ENCODE assay signal across 19 mouse cellular contexts in the genomic region with DNA sequence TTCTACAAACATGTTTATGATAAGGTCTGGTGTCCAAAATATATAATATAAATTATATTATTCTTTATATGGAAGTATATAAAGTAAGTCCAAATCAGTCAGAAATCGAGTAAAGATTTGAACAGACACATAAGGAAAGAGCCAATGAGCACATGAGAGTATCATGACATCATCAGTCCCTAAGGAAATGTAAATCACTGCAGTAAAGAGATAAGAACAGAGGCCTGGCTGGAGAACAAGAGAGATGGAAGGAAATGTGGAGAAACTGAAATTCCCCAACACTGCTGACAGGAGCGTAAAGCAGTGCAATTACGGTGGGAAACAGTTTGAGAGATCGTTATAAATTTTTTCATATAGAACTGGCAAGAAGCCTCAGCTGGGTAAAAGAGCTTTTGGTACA.
A peak's percentile ranks its signal among the peaks of the same experiment; 100 is the strongest.
DNase-seq lines count a peak whose midpoint lies in the region; ATAC-seq and TF ChIP-seq lines count a peak whose summit lies in the region.
"Had no signal": no experiment of that assay in that cellular context is flagged by ENCODE, and none has a peak within 500 bp of the region (broad histone marks: within the 10 kb centered on the region; RNA-seq: fewer than 3 reads in every experiment).

No protein-coding gene starts in this region.

- no peak for TF ChIP-seq EP300 in heart, postnatal 0 days (IDR thresholded peaks at IDR 0.05; ENCODE audit: low read depth)

- H3K27ac ChIP-seq in heart, postnatal 0 days (ENCODE audit: low read depth) = no peak overlapping the region
- H3K27ac ChIP-seq in heart, embryonic 10.5 days = no peak overlapping the region
- no peak overlapping the region for H3K27ac ChIP-seq in limb, embryonic 14.5 days (replicated peaks; ENCODE audit: low read depth, low read length)
- H3K27ac ChIP-seq in limb, embryonic 10.5 days = no peak overlapping the region
- H3K27ac ChIP-seq: forebrain, embryonic 12.5 days; heart, embryonic 15.5 days; hindbrain, embryonic 10.5 days; neural tube, embryonic 13.5 days; stomach, embryonic 15.5 days had no signal

- no peaks in the 10 kb centered on the region for H3K36me3 ChIP-seq in heart, postnatal 0 days (replicated peaks; ENCODE audit: control insufficient read depth, insufficient read depth, low read length)
- no peaks in the 10 kb centered on the region for H3K36me3 ChIP-seq in heart, embryonic 10.5 days
- H3K36me3 ChIP-seq in limb, embryonic 14.5 days (ENCODE audit: control insufficient read depth, insufficient read depth, low read length) = no peaks in the 10 kb centered on the region
- no peaks in the 10 kb centered on the region for H3K36me3 ChIP-seq in limb, embryonic 10.5 days
- H3K36me3 ChIP-seq: forebrain, embryonic 12.5 days; heart, embryonic 15.5 days; hindbrain, embryonic 10.5 days; neural tube, embryonic 13.5 days; stomach, embryonic 15.5 days had no signal

- TF ChIP-seq CTCF in heart, postnatal 0 days (IDR thresholded peaks at IDR 0.05; ENCODE audit: low read depth) = no peak

- TF ChIP-seq POLR2A in limb, embryonic 14.5 days (IDR thresholded peaks at IDR 0.05; ENCODE audit: borderline replicate concordance, extremely low read depth, insufficient read depth, insufficient read length) = no peak

- H3K9me3 ChIP-seq in heart, postnatal 0 days (replicated peaks; ENCODE audit: control insufficient read depth, low read length) = no peaks in the 10 kb centered on the region
- no peaks in the 10 kb centered on the region for H3K9me3 ChIP-seq in heart, embryonic 10.5 days
- no peaks in the 10 kb centered on the region for H3K9me3 ChIP-seq in limb, embryonic 14.5 days (ENCODE audit: control insufficient read depth, low read length)
- H3K9me3 ChIP-seq in limb, embryonic 10.5 days (replicated peaks) = no peaks in the 10 kb centered on the region
- H3K9me3 ChIP-seq: forebrain, embryonic 12.5 days; heart, embryonic 15.5 days; hindbrain, embryonic 10.5 days; neural tube, embryonic 13.5 days; stomach, embryonic 15.5 days had no signal

- peaks cover 5% of the 10 kb centered on the region for H3K27me3 ChIP-seq in heart, postnatal 0 days (ENCODE audit: control insufficient read depth, insufficient read depth, low read length)
- H3K27me3 ChIP-seq in heart, embryonic 10.5 days (ENCODE audit: insufficient read depth, poor library complexity, severe bottlenecking) = peaks cover 7% of the 10 kb centered on the region; the same call in 1 of the 2 replicates
- peaks cover 10% of the 10 kb centered on the region; the same call in 1 of the 2 replicates for H3K27me3 ChIP-seq in limb, embryonic 14.5 days (ENCODE audit: control insufficient read depth, insufficient read depth, low read length)
- peaks cover 59% of the 10 kb centered on the region for H3K27me3 ChIP-seq in limb, embryonic 10.5 days (ENCODE audit: low read depth, poor library complexity, severe bottlenecking)
- H3K27me3 ChIP-seq: heart, embryonic 15.5 days; stomach, embryonic 15.5 days had no signal

- H3K4me2 ChIP-seq in heart, postnatal 0 days (ENCODE audit: low read depth, low read length) = no peak overlapping the region
- H3K4me2 ChIP-seq in limb, embryonic 14.5 days (replicated peaks; ENCODE audit: low read depth, low read length, severe bottlenecking) = no peak overlapping the region
- H3K4me2 ChIP-seq: forebrain, embryonic 12.5 days; heart, embryonic 15.5 days; neural tube, embryonic 13.5 days; stomach, embryonic 15.5 days had no signal

- no peak overlapping the region for H3K4me3 ChIP-seq in heart, postnatal 0 days (ENCODE audit: low read depth, low read length)
- no peak overlapping the region for H3K4me3 ChIP-seq in heart, embryonic 10.5 days
- no peak overlapping the region for H3K4me3 ChIP-seq in limb, embryonic 14.5 days (replicated peaks; ENCODE audit: low read length)
- no peak overlapping the region for H3K4me3 ChIP-seq in limb, embryonic 10.5 days
- H3K4me3 ChIP-seq: forebrain, embryonic 12.5 days; heart, embryonic 15.5 days; hindbrain, embryonic 10.5 days; neural tube, embryonic 13.5 days; stomach, embryonic 15.5 days had no signal

- ATAC-seq in CD4-positive, CD25-positive, alpha-beta regulatory T cell, adult 4 months = no peak
- no peak for ATAC-seq in heart, postnatal 0 days (ENCODE audit: insufficient read depth, low read depth)
- no peak for ATAC-seq in limb, embryonic 14.5 days (ENCODE audit: low FRiP score, low read depth)
- ATAC-seq: inflammation-experienced regulatory T-cells, adult 6 months had no signal

- 51% methylated on average over 4 of the region's 4 CpGs for WGBS in heart, postnatal 0 days
- WGBS in heart, embryonic 10.5 days = 50% methylated on average over 4 of the region's 4 CpGs
- 49% methylated on average over 4 of the region's 4 CpGs for WGBS in limb, embryonic 14.5 days
- WGBS in limb, embryonic 10.5 days = 73% methylated on average over 4 of the region's 4 CpGs

- peaks cover 6% of the 10 kb centered on the region for H3K4me1 ChIP-seq in heart, postnatal 0 days (ENCODE audit: control insufficient read depth, insufficient read depth)
- H3K4me1 ChIP-seq in heart, embryonic 10.5 days = peaks cover 17% of the 10 kb centered on the region
- no peaks in the 10 kb centered on the region for H3K4me1 ChIP-seq in limb, embryonic 14.5 days (ENCODE audit: control insufficient read depth, insufficient read depth, low read length)
- 0 out of 2 replicates have a peak, but pooled peaks cover 7% of the 10 kb centered on the region for H3K4me1 ChIP-seq in limb, embryonic 10.5 days
- H3K4me1 ChIP-seq: forebrain, embryonic 12.5 days; hindbrain, embryonic 10.5 days; neural tube, embryonic 13.5 days had no signal

- H3K9ac ChIP-seq in heart, postnatal 0 days (replicated peaks; ENCODE audit: low read depth, low read length) = no peak overlapping the region
- no peak overlapping the region for H3K9ac ChIP-seq in limb, embryonic 14.5 days (ENCODE audit: low read depth, low read length, severe bottlenecking)
- H3K9ac ChIP-seq: forebrain, embryonic 12.5 days; heart, embryonic 15.5 days; neural tube, embryonic 13.5 days; stomach, embryonic 15.5 days had no signal

- peak; percentile 15 for DNase-seq in CD4-positive, CD25-positive, alpha-beta regulatory T cell, adult 2 months (ENCODE audit: low read depth, low spot score)
- peak; percentile 42 for DNase-seq in heart, postnatal 0 days (ENCODE audit: low spot score)
- no peak for DNase-seq in heart, embryonic 10.5 days (ENCODE audit: low spot score)
- peak; percentile 68 for DNase-seq in limb, embryonic 14.5 days (ENCODE audit: low spot score)
- no peak for DNase-seq in limb, embryonic 10.5 days (ENCODE audit: low spot score)
- DNase-seq in NIH3T3 (ENCODE audit: low read depth) = peak; percentile 48
- DNase-seq in adrenal gland, adult 2 months = no peak
- DNase-seq: adrenal gland, postnatal 25 days; cerebellum, adult 8-10 months; layer of hippocampus, postnatal 36 days; lung, adult 2 months; right cerebral cortex, postnatal 14 days had no signal

Comparison
In these comparisons a context has a peak if more than half of its experiments do, and no peak if none do; other contexts are left out.
1. DNase-seq: peak in CD4-positive, CD25-positive, alpha-beta regulatory T cell, adult 2 months (single experiment), heart, postnatal 0 days (single experiment), limb, embryonic 14.5 days (single experiment) and NIH3T3 (single experiment); none in heart, embryonic 10.5 days (single experiment), limb, embryonic 10.5 days (single experiment) and adrenal gland, adult 2 months (single experiment).